Mouse (Mus musculus) CD8-positive naive resting alpha-beta T cell, adult 2 months (primary cell): ENCODE results near the gene Ahdc1.
"Not testable (repeated sequence)": the region's sequence is repeated elsewhere in the genome, so short reads cannot be mapped to it uniquely, and the experiment has no call there.

Experiments
- DNase-seq, 2 experiments: peaks; one replicate each; pipeline ENCODE4 v3.0.0; 2022; ENCODE audit warnings: low read depth in 2 of 2, low spot score in 2 of 2

Gene Ahdc1

GRCm38 (mm10) chr4:133094255-133094654 lies 83.2 kb downstream of the Ahdc1 start:
- no peak for DNase-seq

- no peak for DNase-seq
Observed at GRCm38 (mm10) chr4:133094936-133095733, 84.1 kb downstream of the Ahdc1 start.

GRCm38 (mm10) chr4:133095734-133096065 lies 84.6 kb downstream of the Ahdc1 start:
- not testable (repeated sequence) for DNase-seq

GRCm38 (mm10) chr4:133096671-133097070 lies 85.6 kb downstream of the Ahdc1 start:
- DNase-seq: not testable (repeated sequence)

- no peak for DNase-seq
Observed at GRCm38 (mm10) chr4:133101751-133102150, 90.7 kb downstream of the Ahdc1 start.

GRCm38 (mm10) chr4:133103525-133104193 lies 92.6 kb downstream of the Ahdc1 start:
- DNase-seq: no peak

- DNase-seq: no peak
Observed at GRCm38 (mm10) chr4:133104194-133104569, 93.1 kb downstream of the Ahdc1 start.

- DNase-seq: no peak
Observed at GRCm38 (mm10) chr4:133106691-133107090, 95.6 kb downstream of the Ahdc1 start.

- DNase-seq: no peak
Observed at GRCm38 (mm10) chr4:133107788-133108281, 96.8 kb downstream of the Ahdc1 start.

GRCm38 (mm10) chr4:133108481-133109334 lies 97.6 kb downstream of the Ahdc1 start:
- no peak for DNase-seq

GRCm38 (mm10) chr4:133109335-133109801 lies 98.3 kb downstream of the Ahdc1 start:
- DNase-seq: no peak

- DNase-seq: no peak
Observed at GRCm38 (mm10) chr4:133112175-133112838, 101.2 kb downstream of the Ahdc1 start.

- DNase-seq: no peak
Observed at GRCm38 (mm10) chr4:133113351-133113882, 102.4 kb downstream of the Ahdc1 start.

- no peak for DNase-seq
Observed at GRCm38 (mm10) chr4:133114762-133115161, 103.7 kb downstream of the Ahdc1 start.

GRCm38 (mm10) chr4:133115721-133116429 lies 104.8 kb downstream of the Ahdc1 start:
- DNase-seq: no peak

- no peak for DNase-seq
Observed at GRCm38 (mm10) chr4:133116756-133117470, 105.9 kb downstream of the Ahdc1 start.

GRCm38 (mm10) chr4:133117556-133118411 lies 106.7 kb downstream of the Ahdc1 start:
- DNase-seq: no peak

- no peak for DNase-seq
Observed at GRCm38 (mm10) chr4:133118775-133119375, 107.8 kb downstream of the Ahdc1 start.
